ENCODE assay signal across 25 mouse cellular contexts in the genomic region with DNA sequence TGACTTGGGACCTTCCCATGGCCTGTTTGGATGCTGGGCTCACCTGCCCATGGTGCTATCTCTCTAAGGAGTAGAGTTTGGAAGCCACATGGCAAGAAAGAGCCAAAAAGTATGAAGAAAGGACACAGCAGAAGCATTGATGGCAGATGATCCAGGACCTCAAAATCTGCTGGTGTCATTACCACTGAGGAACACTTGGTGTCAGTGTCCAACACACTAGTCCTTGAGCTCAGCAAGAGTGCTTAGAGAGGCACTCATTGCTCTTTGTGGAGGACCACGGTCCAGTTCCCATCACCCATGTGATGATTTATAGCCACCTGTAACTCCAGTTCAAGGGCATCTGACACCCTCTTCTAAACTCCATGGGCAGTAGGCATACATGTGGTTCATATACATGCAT.
DNase-seq lines count a peak whose midpoint lies in the region; ATAC-seq and TF ChIP-seq lines count a peak whose summit lies in the region.
"Had no signal": no experiment of that assay in that cellular context is flagged by ENCODE, and none has a peak within 500 bp of the region (broad histone marks: within the 10 kb centered on the region; RNA-seq: fewer than 3 reads in every experiment).

No protein-coding gene starts in this region.

- H3K9me3 ChIP-seq in lung, postnatal 0 days (ENCODE audit: low read length), result no peaks in the 10 kb centered on the region
- no peaks in the 10 kb centered on the region for H3K9me3 ChIP-seq in stomach, postnatal 0 days (ENCODE audit: control insufficient read depth, low read length)
- H3K9me3 ChIP-seq: forebrain, embryonic 15.5 days; G1E; limb, embryonic 13.5 days; midbrain, embryonic 13.5 days had no signal

- TF ChIP-seq EP300 in lung, postnatal 0 days (IDR thresholded peaks at IDR 0.05), result no peak
- TF ChIP-seq EP300 in stomach, postnatal 0 days (optimal IDR thresholded peaks at IDR 0.05), result no peak

- H3K27me3 ChIP-seq in lung, postnatal 0 days (replicated peaks; ENCODE audit: insufficient read depth, low read length), result no peaks in the 10 kb centered on the region
- no peaks in the 10 kb centered on the region for H3K27me3 ChIP-seq in stomach, postnatal 0 days (ENCODE audit: control insufficient read depth, insufficient read depth, low read length)
- H3K27me3 ChIP-seq: forebrain, embryonic 15.5 days; limb, embryonic 13.5 days; midbrain, embryonic 13.5 days had no signal

- 45% methylated on average over 1 of the region's 1 CpGs for WGBS in lung, postnatal 0 days
- WGBS in stomach, postnatal 0 days, result 63% methylated on average over 1 of the region's 1 CpGs

- H3K4me3 ChIP-seq in lung, postnatal 0 days (ENCODE audit: low read depth, low read length), result no peak overlapping the region
- H3K4me3 ChIP-seq in stomach, postnatal 0 days (ENCODE audit: low read depth, low read length), result no peak overlapping the region
- H3K4me3 ChIP-seq: forebrain, embryonic 15.5 days; limb, embryonic 13.5 days; midbrain, embryonic 13.5 days; myocyte had no signal

- no peak for ATAC-seq in lung, postnatal 0 days
- no peak for ATAC-seq in stomach, postnatal 0 days (ENCODE audit: low FRiP score, low TSS enrichment)
- no peak for ATAC-seq in granulocyte monocyte progenitor cell, adult 5-6 weeks (replicated peaks; ENCODE audit: poor library complexity, severe bottlenecking)
- ATAC-seq: CD4-positive, CD25-positive, alpha-beta regulatory T cell, adult 4 months; forebrain, embryonic 15.5 days; hindbrain, embryonic 16.5 days; midbrain, embryonic 13.5 days had no signal

- DNase-seq in adrenal gland, adult 8-10 months, result peak; percentile 3
- DNase-seq in adrenal gland, adult 18-20 months (ENCODE audit: low spot score in 2 of 2), result no peak
- DNase-seq in heart, postnatal 4 days, result peak; percentile 4
- DNase-seq in heart, postnatal 14 days, result no peak
- DNase-seq in lung, postnatal 0 days (ENCODE audit: low spot score), result no peak
- no peak for DNase-seq in lung, postnatal 4 days
- no peak for DNase-seq in stomach, postnatal 0 days (ENCODE audit: low spot score)
- DNase-seq: cerebellum, adult 18-20 months; embryo, embryonic 11 days; gastrocnemius, postnatal 25 days; kidney, adult 2 months; kidney, postnatal 14 days; spleen, adult 18-20 months; thymus, adult 18-20 months; thymus, postnatal 4 days had no signal

- no peak overlapping the region for H3K4me2 ChIP-seq in lung, postnatal 0 days (replicated peaks; ENCODE audit: low read depth, low read length)
- no peak overlapping the region for H3K4me2 ChIP-seq in stomach, postnatal 0 days (replicated peaks; ENCODE audit: low read depth)
- H3K4me2 ChIP-seq: forebrain, embryonic 15.5 days; heart, embryonic 11.5 days; limb, embryonic 13.5 days; midbrain, embryonic 13.5 days had no signal

- no peak overlapping the region for H3K9ac ChIP-seq in lung, postnatal 0 days (replicated peaks; ENCODE audit: low read depth)
- no peak overlapping the region for H3K9ac ChIP-seq in stomach, postnatal 0 days (ENCODE audit: low read length)
- H3K9ac ChIP-seq: forebrain, embryonic 15.5 days; limb, embryonic 13.5 days; liver, embryonic 14.5 days; midbrain, embryonic 13.5 days had no signal

- H3K36me3 ChIP-seq in lung, postnatal 0 days (ENCODE audit: insufficient read depth, low read length), result no peaks in the 10 kb centered on the region
- H3K36me3 ChIP-seq in stomach, postnatal 0 days (ENCODE audit: control insufficient read depth, insufficient read depth, low read length), result no peaks in the 10 kb centered on the region
- H3K36me3 ChIP-seq: forebrain, embryonic 15.5 days; G1E; limb, embryonic 13.5 days; midbrain, embryonic 13.5 days had no signal

- TF ChIP-seq CTCF in lung, postnatal 0 days (IDR thresholded peaks at IDR 0.05), result peak; percentile 15; the same call in 1 of the 2 replicates
- TF ChIP-seq CTCF in stomach, postnatal 0 days (IDR thresholded peaks at IDR 0.05; ENCODE audit: low read depth), result peak; percentile 33

- no peak overlapping the region for H3K27ac ChIP-seq in lung, postnatal 0 days (ENCODE audit: low read length)
- H3K27ac ChIP-seq in stomach, postnatal 0 days (replicated peaks), result no peak overlapping the region
- H3K27ac ChIP-seq: forebrain, embryonic 15.5 days; limb, embryonic 13.5 days; liver, embryonic 14.5 days; midbrain, embryonic 13.5 days had no signal

- H3K4me1 ChIP-seq in lung, postnatal 0 days (ENCODE audit: insufficient read depth, low read depth, low read length), result no peaks in the 10 kb centered on the region
- no peaks in the 10 kb centered on the region for H3K4me1 ChIP-seq in stomach, postnatal 0 days (replicated peaks; ENCODE audit: control insufficient read depth, insufficient read depth)
- H3K4me1 ChIP-seq: forebrain, embryonic 15.5 days; limb, embryonic 13.5 days; midbrain, embryonic 13.5 days had no signal

- intact Hi-C loops in heart, postnatal 14 days (cut with DNase I), result loop anchor here (10.0 kb wide), 1 partner anchor 292 kb away; no protein-coding TSS in a partner anchor

Comparison
In these comparisons a context has a peak if more than half of its experiments do, and no peak if none do; other contexts are left out.
1. DNase-seq: peak in adrenal gland, adult 8-10 months (single experiment) and heart, postnatal 4 days (single experiment); none in adrenal gland, adult 18-20 months (0 of 2), heart, postnatal 14 days (0 of 2), lung, postnatal 0 days (single experiment), lung, postnatal 4 days (0 of 2) and stomach, postnatal 0 days (single experiment).